Mouse (Mus musculus) urinary bladder, postnatal 10 days (tissue): ENCODE results near the gene Wipi2.
A peak's percentile ranks its signal among the peaks of the same experiment; 100 is the strongest.

Source experiments
- DNase-seq: peaks from one replicate; pipeline ENCODE4 v3.0.0; 2022; ENCODE audit warnings: low spot score

Wipi2 gene

GRCm38 (mm10) chr5:142627398-142627797, at the start of gene Wipi2:
Gene Wipi2 (plus strand): TSS chr5:142627698.
- DNase-seq = no peak

- no peak for DNase-seq
These were observed 49.3 kb upstream of the Wipi2 start for GRCm38 (mm10) chr5:142578192-142578591.

DNA sequence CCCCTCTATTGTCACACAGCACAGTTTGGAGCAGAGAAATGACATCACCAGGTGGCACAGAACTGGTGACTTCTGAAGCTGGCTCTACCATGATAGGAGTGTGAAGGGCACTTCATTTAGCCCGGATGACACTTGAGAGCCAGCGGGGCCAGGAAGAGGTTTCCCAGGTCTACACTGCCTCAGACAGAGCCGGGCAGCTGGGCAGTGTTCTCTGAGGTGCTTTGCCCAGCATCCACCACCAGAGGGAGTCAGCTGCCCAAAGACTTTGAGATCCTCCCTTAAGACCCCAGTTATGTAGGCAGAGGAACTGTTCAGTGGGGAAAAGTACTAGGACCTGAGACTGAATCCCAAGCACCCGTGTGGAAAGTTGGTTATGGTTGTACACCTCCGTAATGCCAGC, 46.0 kb upstream of the Wipi2 start:
- no peak for DNase-seq

DNA sequence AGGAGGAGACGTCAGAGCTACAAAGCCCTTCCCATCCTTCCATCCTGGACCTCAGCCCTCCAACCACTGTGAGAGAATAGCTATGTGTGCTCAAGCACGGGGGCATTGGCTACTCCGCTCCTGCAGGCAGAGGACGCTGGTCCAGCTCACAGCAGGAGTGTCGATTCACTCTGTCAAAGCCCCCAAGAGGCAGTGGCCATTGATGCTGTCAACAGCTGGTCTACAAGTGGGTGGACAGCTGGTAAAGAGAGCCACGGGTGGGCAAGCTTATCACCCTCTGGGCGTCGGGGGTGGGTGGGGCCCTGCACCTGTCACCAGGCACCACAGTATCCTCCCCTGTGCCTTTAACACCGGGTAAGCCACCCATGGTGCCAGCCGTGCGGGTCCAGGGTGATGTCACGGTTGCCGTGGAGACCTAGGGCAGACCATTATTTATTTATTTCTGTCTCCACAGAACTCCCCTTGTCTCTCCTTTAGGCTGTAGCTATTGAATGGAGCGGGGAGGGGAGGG, 43.8 kb upstream of the Wipi2 start:
- DNase-seq = no peak

GRCm38 (mm10) chr5:142590953-142591616, 36.4 kb upstream of the Wipi2 start:
- no peak for DNase-seq

GRCm38 (mm10) chr5:142595698-142596097, 31.8 kb upstream of the Wipi2 start:
- no peak for DNase-seq

DNA sequence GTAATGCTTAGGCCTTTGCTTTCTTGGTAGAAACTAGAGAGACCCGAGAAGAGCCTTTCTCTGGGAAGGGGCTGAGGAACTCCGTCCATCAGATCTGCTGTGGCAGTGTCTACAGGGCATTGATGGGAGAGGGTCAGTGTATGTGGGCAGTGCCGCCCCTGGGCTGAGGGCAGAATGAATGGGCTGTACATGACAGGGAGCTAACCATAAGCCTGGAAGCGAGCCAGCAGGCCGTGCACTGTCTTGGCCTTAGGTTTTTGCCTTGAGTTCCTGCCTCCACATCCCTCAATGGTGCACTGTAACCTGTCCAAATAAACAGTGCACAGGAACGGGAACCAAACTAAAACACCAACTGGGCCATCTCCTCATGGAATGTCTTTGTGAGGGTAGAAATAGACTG, 30.8 kb upstream of the Wipi2 start:
- no peak for DNase-seq

DNA sequence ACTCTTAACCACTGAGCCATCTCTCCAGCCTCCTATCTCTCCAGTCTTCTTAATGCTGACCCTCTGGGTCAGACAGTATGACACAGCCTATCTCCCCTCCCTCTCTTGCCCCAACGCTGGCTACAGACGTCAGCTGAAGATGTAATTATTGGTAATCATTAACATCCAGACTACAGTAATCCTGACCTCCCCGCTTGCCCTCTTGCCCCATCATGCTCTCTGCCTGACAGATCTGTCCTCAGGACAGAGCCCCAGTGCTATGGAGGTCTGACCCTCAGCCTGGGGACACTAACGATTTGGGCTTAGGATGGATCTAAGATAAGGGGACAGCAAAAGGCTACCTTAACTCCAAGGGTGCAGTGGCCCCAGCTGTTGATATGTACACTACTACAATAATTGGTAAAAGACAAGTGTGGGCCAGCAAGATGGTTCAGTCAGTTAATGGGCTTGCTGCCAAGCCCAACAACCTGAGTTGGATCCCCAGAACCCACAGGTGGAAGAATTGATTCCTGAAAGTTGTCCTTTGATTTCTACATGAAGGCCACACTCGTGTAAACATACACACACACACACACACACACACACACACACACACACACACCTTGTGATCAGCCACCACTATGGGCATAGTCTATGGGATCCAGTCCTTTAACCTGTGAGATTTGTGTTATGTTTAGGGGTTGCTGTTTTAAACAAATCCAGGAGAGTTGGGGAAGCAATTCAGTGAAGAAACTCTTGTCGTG, 29.7 kb upstream of the Wipi2 start:
- DNase-seq = no peak

DNA sequence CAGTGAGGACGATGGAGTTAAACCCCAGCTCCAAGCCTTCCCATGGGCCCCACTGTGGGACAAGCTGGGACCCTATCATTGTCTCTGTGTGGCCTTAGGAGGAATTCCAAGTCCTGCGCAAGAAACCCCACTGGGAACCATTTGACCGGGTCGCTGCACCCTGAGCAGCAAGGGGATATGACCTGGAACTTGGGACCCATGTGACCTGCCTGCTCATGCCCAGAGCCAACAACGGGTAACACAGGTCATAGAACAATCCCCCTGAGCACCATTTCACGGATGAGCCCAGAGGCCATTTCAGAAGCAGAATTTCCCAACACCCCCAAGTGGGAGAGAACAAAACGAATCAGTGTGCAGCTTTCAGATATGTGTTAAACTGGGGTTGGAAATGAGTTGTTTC, 23.1 kb upstream of the Wipi2 start:
- DNase-seq = no peak

DNA sequence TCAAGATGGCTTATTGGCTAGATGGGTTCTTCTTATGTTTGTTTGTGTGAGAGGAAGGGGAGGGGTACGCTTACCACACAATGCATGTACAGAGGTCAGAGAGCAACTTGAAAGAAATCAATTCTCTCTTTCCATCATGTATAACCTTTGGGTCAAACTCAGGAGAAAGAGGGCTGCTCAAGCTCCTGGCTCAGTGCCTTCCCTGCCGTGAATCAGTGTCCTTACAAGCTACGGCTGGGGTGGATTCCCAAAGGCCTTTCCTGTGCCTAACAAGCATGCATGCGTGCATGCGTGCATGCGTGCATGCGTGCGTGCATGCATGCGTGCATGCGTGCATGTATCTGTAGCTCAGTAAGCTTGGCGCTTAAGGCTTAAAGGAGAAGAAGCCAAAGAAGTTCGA, 22.2 kb upstream of the Wipi2 start:
- no peak for DNase-seq

GRCm38 (mm10) chr5:142608259-142608988, 19.1 kb upstream of the Wipi2 start, which contains the start of gene Mmd2:
Gene Mmd2 (minus strand): TSS chr5:142608800.
- no peak for DNase-seq

GRCm38 (mm10) chr5:142608989-142609325, 18.5 kb upstream of the Wipi2 start:
- DNase-seq = no peak

DNA sequence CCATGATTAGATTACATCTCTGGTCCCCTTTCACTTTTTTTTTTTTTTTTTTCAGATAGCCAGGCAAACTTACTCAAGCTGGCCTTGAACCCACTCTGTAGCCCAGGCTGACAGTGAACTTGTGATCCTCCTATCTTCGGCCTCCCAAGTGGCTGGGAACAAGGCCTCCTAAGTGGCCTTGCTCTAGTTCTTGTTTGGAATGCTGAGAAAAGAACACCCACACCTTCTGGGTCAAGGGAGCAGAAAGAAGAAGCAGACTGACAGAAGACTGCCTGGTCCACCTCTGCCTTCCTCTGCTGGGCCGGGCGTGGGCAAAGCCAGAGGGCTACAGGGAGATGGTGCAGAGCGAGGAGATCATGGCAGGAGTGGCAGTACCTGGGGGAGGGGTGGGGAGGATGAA, 17.1 kb upstream of the Wipi2 start:
- DNase-seq = no peak

- no peak for DNase-seq
These were observed 13.0 kb upstream of the Wipi2 start for GRCm38 (mm10) chr5:142614513-142614912.

DNA sequence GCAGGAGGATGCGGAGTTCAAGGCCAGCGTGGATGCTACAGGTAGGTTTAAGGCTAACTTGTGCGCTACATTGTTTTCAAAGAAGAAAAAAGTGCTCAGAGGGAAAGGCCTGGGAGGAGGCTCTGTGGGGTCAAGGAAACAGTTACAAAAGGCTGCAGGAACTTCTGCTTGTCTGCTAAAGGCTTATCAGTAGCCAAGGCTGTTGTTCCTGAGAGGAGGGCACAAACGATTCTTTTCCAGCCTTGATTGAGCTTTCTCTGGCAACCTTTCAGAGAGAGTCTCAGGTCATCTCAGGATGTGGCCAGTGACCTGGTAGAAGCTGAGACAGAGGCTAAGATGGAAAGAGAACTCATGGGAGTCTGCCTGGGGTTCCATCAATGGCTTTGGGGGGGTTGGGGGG, 11.9 kb upstream of the Wipi2 start:
- no peak for DNase-seq

DNA sequence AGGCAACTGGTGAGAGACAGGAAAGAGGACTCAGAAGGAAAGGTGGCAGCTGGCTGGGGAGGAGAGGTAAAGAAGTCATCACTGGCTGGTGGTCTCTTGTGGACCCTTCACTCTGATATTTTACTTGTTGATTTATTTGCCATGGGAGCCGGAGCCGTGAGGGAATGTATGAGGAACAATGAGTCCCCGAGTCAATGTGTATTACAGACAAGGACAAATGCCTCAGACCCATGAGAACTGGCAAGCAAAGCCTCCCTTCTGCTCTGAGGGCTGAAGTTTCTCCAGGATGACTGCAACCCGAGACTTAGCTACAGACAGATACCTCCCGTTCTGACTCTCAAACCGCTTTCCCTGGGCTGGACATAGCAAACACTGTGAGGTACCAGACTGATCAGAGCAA, 11.2 kb upstream of the Wipi2 start:
- no peak for DNase-seq

DNA sequence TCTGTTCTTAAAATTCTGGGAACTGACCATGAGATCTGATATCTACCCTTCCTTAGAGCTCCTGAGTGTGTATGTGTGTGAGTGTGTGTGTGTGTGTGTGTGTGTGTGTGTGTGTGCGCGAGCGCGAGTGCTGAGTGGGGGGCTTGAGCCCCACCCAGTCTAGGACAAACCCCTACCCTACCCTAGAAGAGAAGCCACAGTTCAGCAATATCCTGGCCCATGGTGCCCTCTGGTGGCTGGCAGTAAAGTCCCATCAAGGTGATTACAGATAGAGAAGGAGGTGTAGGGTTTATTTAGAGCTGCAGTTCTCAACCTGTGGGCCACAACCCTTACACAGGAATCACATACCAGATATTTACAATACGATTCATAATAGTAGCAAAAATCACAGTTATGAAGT, 7.6 kb upstream of the Wipi2 start:
- DNase-seq = no peak

GRCm38 (mm10) chr5:142621421-142621820, 6.1 kb upstream of the Wipi2 start:
- no peak for DNase-seq

- no peak for DNase-seq
These were observed 5.4 kb upstream of the Wipi2 start for GRCm38 (mm10) chr5:142622134-142622533.

DNA sequence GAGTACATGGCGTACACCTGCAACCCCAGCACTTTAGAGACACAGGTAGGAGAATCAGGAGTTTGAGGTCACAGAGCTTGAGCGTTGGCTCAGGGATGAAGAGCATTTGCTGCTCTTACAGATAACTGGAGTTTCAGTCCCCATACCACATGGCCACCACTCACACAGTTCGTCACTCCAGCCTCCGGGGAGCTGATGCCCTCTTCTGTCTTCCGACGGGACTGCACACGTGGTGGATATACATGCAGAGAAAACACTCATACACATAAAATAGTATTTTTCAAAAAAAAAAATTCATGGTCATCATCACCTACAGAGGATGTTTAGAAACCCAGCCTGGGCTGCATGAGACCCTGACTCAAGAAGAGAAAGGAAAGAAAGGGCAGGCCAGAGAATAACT, 4.4 kb upstream of the Wipi2 start:
- no peak for DNase-seq

DNA sequence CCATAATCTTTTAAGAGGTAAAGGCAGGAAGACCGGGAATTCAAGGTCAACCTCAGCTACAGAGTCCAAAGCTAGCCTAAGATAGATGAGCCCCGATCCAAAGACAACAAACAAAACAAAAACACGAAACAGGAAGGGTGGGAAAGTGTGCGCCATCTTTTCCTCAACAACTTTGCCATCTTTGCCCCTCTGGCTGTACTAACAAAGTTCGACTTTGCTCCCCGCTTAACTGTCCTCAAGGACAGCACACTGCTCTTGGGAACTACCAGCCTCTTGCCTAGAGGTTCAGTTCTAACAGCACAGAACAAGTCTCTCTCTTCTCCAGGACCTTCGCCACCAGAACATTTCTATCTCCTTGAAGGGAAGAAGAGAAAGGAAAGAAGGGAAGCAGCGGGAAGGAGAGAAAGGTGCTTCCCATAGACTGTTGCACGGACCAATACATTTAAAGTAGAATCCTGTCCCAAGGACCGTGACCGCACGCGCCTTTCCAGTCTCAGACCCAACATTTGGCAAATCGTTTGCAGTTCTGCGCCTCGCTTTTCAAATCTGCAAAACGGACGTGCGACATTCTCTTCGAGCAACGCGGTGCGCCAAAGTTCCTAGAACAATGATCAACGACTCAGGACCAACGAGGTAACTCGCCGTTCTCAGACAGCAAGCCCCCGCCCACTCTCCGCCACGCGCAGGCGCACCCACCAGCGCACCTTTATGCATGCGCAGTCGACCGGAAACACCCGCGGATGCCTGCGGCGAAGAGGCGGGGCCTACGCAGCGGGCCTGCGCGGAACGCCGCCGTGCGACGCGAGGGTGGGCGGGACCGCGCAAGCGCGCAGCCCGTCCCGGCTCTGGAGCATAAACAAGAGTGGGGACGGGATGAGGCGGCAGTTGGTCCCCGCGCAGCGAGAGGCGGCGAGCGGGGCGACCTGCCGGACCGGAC, 1.5 kb downstream of the Wipi2 start:
- DNase-seq = peak; percentile 88

DNA sequence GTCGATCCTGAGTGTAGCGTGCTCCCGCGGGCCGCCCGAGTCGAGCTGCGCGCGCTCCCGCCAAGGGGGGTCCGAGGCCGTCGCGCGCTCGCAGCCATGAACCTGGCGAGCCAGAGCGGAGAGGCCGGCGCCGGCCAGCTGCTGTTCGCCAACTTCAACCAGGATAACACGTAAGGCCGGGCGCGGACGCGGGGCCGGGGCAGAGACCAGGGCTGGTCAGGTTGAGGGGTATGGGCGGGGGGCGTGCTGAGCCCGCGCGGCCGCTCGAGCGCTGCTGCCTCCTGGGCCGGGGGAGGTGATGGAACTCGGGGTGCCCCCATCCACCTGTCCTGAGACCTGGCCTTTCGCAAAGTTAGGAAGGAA, 2.1 kb downstream of the Wipi2 start:
- DNase-seq = no peak
